Mouse (Mus musculus): ENCODE results near the gene Rpl22. TPM values are rescaled to one million over a fixed set of nuclear protein-coding genes. Genes with fewer than 3 reads are reported as not detected.

Rpl22 gene
- total and polyA plus RNA-seq, 3 experiments: 1,792 to 1,885 TPM; not detected in 1

DNA sequence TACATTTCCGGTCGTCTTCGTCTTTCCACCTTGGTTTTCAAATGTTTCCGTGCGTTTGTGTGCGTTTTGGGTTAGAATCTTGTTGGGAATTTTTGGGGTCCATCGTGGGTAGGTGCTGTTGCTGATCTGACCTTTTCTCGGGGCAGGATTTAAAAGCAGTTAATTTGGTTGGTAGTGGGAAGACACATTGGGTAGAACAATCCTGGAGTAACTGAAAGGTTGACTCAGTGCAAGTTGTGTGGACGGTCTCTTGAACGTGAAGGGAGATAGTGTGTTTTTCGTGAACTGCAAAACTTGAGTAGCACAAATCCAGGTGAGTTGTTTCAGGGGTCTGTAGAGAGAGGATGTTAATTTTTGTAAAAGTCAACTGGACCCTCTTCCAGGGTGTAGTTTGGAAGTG lies 1.0 kb downstream of the Rpl22 start:
- peaks cover 0 to 19% of the 10 kb centered on the region in 2 experiments; a peak in 3 of 4 replicates for H3K4me1 ChIP-seq (ENCODE audit: control insufficient read depth in 1 of 2, insufficient read depth in 2 of 2, low read length in 2 of 2)
- peak; percentile 44 for DNase-seq (ENCODE audit: low read depth, low spot score)
- H3K27me3 ChIP-seq (ENCODE audit: control insufficient read depth in 1 of 2, insufficient read depth in 2 of 2, low read length in 2 of 2): no peaks in the 10 kb centered on the region
- H3K9me3 ChIP-seq (replicated peaks; ENCODE audit: insufficient read depth, low read length): no peaks in the 10 kb centered on the region
- H3K79me2 ChIP-seq (ENCODE audit: control insufficient read depth, insufficient read depth, low read length, poor library complexity): peaks cover 48% of the 10 kb centered on the region
- peak overlapping the region; percentile 70 for H3K27ac ChIP-seq (ENCODE audit: control insufficient read depth, low read depth, low read length)
- H3K9ac ChIP-seq (ENCODE audit: control insufficient read depth, low read depth, low read length, poor library complexity, severe bottlenecking): peak overlapping the region; percentile 91
- peaks cover 17 to 18% of the 10 kb centered on the region in 2 experiments for H3K36me3 ChIP-seq (ENCODE audit: control insufficient read depth in 1 of 2, insufficient read depth in 2 of 2, low read length in 2 of 2)
- H3K4me3 ChIP-seq (ENCODE audit: control insufficient read depth in 1 of 2, insufficient read depth in 1 of 2, low read depth in 2 of 2, low read length in 2 of 2): peak overlapping the region; percentile 84 to 92
- TF ChIP-seq MYC (IDR thresholded peaks at IDR 0.05; ENCODE audit: low read depth, low read length) (peak; percentile 69; the same call in 1 of the 2 replicates), HCFC1 (IDR thresholded peaks at IDR 0.05; ENCODE audit: low read depth, low read length) (0 out of 2 replicates have a peak, but pooled peaks have one; percentile 15), MAZ (IDR thresholded peaks at IDR 0.05; ENCODE audit: low read depth, low read length) (0 out of 2 replicates have a peak, but pooled peaks have one; percentile 35), MEF2A (IDR thresholded peaks at IDR 0.05; ENCODE audit: extremely low read depth, insufficient replicate concordance, low read depth, low read length, poor library complexity, severe bottlenecking) (no peak), ZC3H11A (IDR thresholded peaks at IDR 0.05; ENCODE audit: low read depth, low read length) (no peak), NELFE (IDR thresholded peaks at IDR 0.05; ENCODE audit: low read depth, low read length) (no peak), TCF12 (IDR thresholded peaks at IDR 0.05; ENCODE audit: low read depth, low read length) (no peak), ETS1 (IDR thresholded peaks at IDR 0.05; ENCODE audit: low read depth, low read length) (0 out of 2 replicates have a peak, but pooled peaks have one; percentile 4), KAT2A (conservative IDR thresholded peaks at IDR 0.05; ENCODE audit: low read depth, low read length) (0 out of 2 replicates have a peak, but pooled peaks have one; percentile 31), JUND (IDR thresholded peaks at IDR 0.05; ENCODE audit: low read depth, low read length) (0 out of 2 replicates have a peak, but pooled peaks have one; percentile 9), POLR2A (IDR thresholded peaks at IDR 0.05; ENCODE audit: control insufficient read depth in 1 of 2, insufficient read depth in 1 of 2, low read depth in 1 of 2, low read length in 2 of 2, poor library complexity in 1 of 2) (no peak), TBP (IDR thresholded peaks at IDR 0.05; ENCODE audit: low read depth, low read length) (no peak), SMC3 (IDR thresholded peaks at IDR 0.05; ENCODE audit: low read depth, low read length) (no peak), MAX (IDR thresholded peaks at IDR 0.05; ENCODE audit: low read length) (0 out of 2 replicates have a peak, but pooled peaks have one; percentile 22), USF2 (IDR thresholded peaks at IDR 0.05; ENCODE audit: borderline replicate concordance in 1 of 2, insufficient read depth in 1 of 2, low read depth in 1 of 2, low read length in 2 of 2) (no peak), CTCF (IDR thresholded peaks at IDR 0.05 in 2 of 3, conservative IDR thresholded peaks at IDR 0.05 in 1 of 3; ENCODE audit: control insufficient read depth in 1 of 3, insufficient read depth in 1 of 3, low read depth in 2 of 3, low read length in 3 of 3, poor library complexity in 1 of 3, severe bottlenecking in 1 of 3) (no peak), GATA1 (IDR thresholded peaks at IDR 0.05; ENCODE audit: low read depth, low read length) (no peak), MXI1 (IDR thresholded peaks at IDR 0.05; ENCODE audit: low read depth, low read length) (peak; percentile 45; the same call in 1 of the 2 replicates), UBTF (IDR thresholded peaks at IDR 0.05; ENCODE audit: borderline replicate concordance, insufficient read depth, low read depth, low read length) (no peak), ZKSCAN1 (IDR thresholded peaks at IDR 0.05; ENCODE audit: low read depth, low read length) (no peak), POLR2AphosphoS2 (IDR thresholded peaks at IDR 0.05; ENCODE audit: low read length) (no peak; the same call in 1 of the 2 replicates), MAFK (IDR thresholded peaks at IDR 0.05; ENCODE audit: borderline replicate concordance, low read depth, low read length) (no peak), ELF1 (IDR thresholded peaks at IDR 0.05; ENCODE audit: low read depth, low read length) (no peak), TAL1 (IDR thresholded peaks at IDR 0.05; ENCODE audit: low read length) (no peak), GABPA (IDR thresholded peaks at IDR 0.05; ENCODE audit: low read depth, low read length) (no peak), SIN3A (IDR thresholded peaks at IDR 0.05; ENCODE audit: low read length) (peak; percentile 65), CHD1 (IDR thresholded peaks at IDR 0.05; ENCODE audit: low read depth, low read length) (peak; percentile 97), BHLHE40 (IDR thresholded peaks at IDR 0.05; ENCODE audit: borderline replicate concordance, low read depth, low read length) (no peak), ZNF384 (IDR thresholded peaks at IDR 0.05; ENCODE audit: low read depth, low read length) (no peak), ZMIZ1 (IDR thresholded peaks at IDR 0.05; ENCODE audit: low read depth, low read length) (no peak), MYB (IDR thresholded peaks at IDR 0.05; ENCODE audit: low read depth, low read length) (no peak)

All from MEL (cell line).